Mouse (Mus musculus) MEL (cell line): ENCODE measurements around the gene Coa6. TPM values are rescaled to one million over a fixed set of nuclear protein-coding genes. Genes with fewer than 3 reads are reported as not detected.

Source experiments
- DNase-seq: peaks from one replicate; pipeline ENCODE4 v3.0.0; 2011; ENCODE audit warnings: low read depth, low spot score
- H3K27ac ChIP-seq: 2 replicates; pipeline ENCODE4 v1.5.1; 2012; ENCODE audit warnings: low read depth, mild to moderate bottlenecking, control low read depth, low read length, moderate library complexity; ENCODE audit not compliant: control insufficient read depth
- H3K27me3 ChIP-seq, 2 experiments: fragments of 150-350 bp in 1 of 2; sonication (generic) in 1 of 2; 2 replicates each; pipeline ENCODE4 v1.6.1; 2012; ENCODE audit warnings: low read length in 2 of 2, mild to moderate bottlenecking in 2 of 2, improper control_type of control experiment in 1 of 2, moderate library complexity in 1 of 2; ENCODE audit not compliant: insufficient read depth in 2 of 2, control insufficient read depth in 1 of 2
- H3K36me3 ChIP-seq, 2 experiments: 2 replicates each; pipeline ENCODE4 v1.6.1; 2012 to 2014; ENCODE audit warnings: low read length in 2 of 2, improper control_type of control experiment in 1 of 2, inconsistent platforms in 1 of 2, mild to moderate bottlenecking in 1 of 2; ENCODE audit not compliant: insufficient read depth in 2 of 2, control insufficient read depth in 1 of 2
- H3K4me1 ChIP-seq, 2 experiments: fragments of 150-350 bp in 1 of 2; sonication (generic) in 1 of 2; 2 replicates each; pipeline ENCODE4 v1.6.1; 2012; ENCODE audit warnings: low read length in 2 of 2, improper control_type of control experiment in 1 of 2, mild to moderate bottlenecking in 1 of 2; ENCODE audit not compliant: insufficient read depth in 2 of 2, control insufficient read depth in 1 of 2
- H3K4me3 ChIP-seq, 2 experiments: fragments of 150-350 bp in 1 of 2; sonication (generic) in 1 of 2; 2 replicates each; pipeline ENCODE4 v1.5.1; 2012; ENCODE audit warnings: low read depth in 2 of 2, low read length in 2 of 2, mild to moderate bottlenecking in 2 of 2, moderate library complexity in 2 of 2, control low read depth in 1 of 2, improper control_type of control experiment in 1 of 2; ENCODE audit not compliant: control insufficient read depth in 1 of 2, insufficient read depth in 1 of 2
- H3K79me2 ChIP-seq: 2 replicates; pipeline ENCODE4 v1.6.1; 2012; ENCODE audit warnings: mild to moderate bottlenecking, low read length, moderate library complexity; ENCODE audit not compliant: control insufficient read depth, poor library complexity, insufficient read depth
- H3K9ac ChIP-seq: 2 replicates; pipeline ENCODE4 v1.6.1; 2012; ENCODE audit warnings: low read depth, mild to moderate bottlenecking, control low read depth, low read length, moderate library complexity; ENCODE audit not compliant: control insufficient read depth, poor library complexity, severe bottlenecking
- H3K9me3 ChIP-seq: fragments of 150-350 bp; sonication (generic); replicated peaks from 2 replicates; pipeline ENCODE4 v1.6.1; 2012; ENCODE audit warnings: mild to moderate bottlenecking, low read length, improper control_type of control experiment, moderate library complexity; ENCODE audit not compliant: insufficient read depth
- CHD2 ChIP-seq: IDR thresholded peaks from 2 replicates; pipeline ENCODE4 v1.6.1; 2011; ENCODE audit warnings: low read length, improper control_type of control experiment
- E2F4 ChIP-seq: IDR thresholded peaks from 2 replicates; pipeline ENCODE4 v1.6.1; 2011; ENCODE audit warnings: low read depth, low read length, improper control_type of control experiment, borderline replicate concordance
- ELF1 ChIP-seq: IDR thresholded peaks from 2 replicates; pipeline ENCODE4 v1.6.1; 2014; ENCODE audit warnings: low read depth, mild to moderate bottlenecking, inconsistent platforms, low read length, improper control_type of control experiment, moderate library complexity
- ETS1 ChIP-seq: IDR thresholded peaks from 2 replicates; pipeline ENCODE4 v1.6.1; 2012; ENCODE audit warnings: low read depth, mild to moderate bottlenecking, inconsistent platforms, low read length, improper control_type of control experiment, moderate library complexity
- GABPA ChIP-seq: IDR thresholded peaks from 2 replicates; pipeline ENCODE4 v1.6.1; 2012; ENCODE audit warnings: low read depth, mild to moderate bottlenecking, inconsistent platforms, low read length, improper control_type of control experiment, moderate library complexity
- GATA1 ChIP-seq: IDR thresholded peaks from 2 replicates; pipeline ENCODE4 v1.6.1; 2011; ENCODE audit warnings: low read depth, low read length, improper control_type of control experiment
- HCFC1 ChIP-seq: IDR thresholded peaks from 2 replicates; pipeline ENCODE4 v1.6.1; 2012; ENCODE audit warnings: low read depth, mild to moderate bottlenecking, inconsistent platforms, low read length, improper control_type of control experiment, moderate library complexity
- JUND ChIP-seq: IDR thresholded peaks from 2 replicates; pipeline ENCODE4 v1.6.1; 2011; ENCODE audit warnings: low read depth, mild to moderate bottlenecking, improper control_type of control experiment, low read length
- MAFK ChIP-seq: IDR thresholded peaks from 2 replicates; pipeline ENCODE4 v1.6.1; 2011; ENCODE audit warnings: low read depth, mild to moderate bottlenecking, low read length, improper control_type of control experiment, borderline replicate concordance
- MAX ChIP-seq: IDR thresholded peaks from 2 replicates; pipeline ENCODE4 v1.6.1; 2011; ENCODE audit warnings: low read length, improper control_type of control experiment
- MAZ ChIP-seq: IDR thresholded peaks from 2 replicates; pipeline ENCODE4 v1.6.1; 2012; ENCODE audit warnings: low read depth, mild to moderate bottlenecking, inconsistent platforms, low read length, improper control_type of control experiment
- MEF2A ChIP-seq: IDR thresholded peaks from 2 replicates; pipeline ENCODE4 v1.6.1; 2014; ENCODE audit warnings: low read depth, mild to moderate bottlenecking, inconsistent platforms, low read length, improper control_type of control experiment; ENCODE audit not compliant: poor library complexity, insufficient replicate concordance, severe bottlenecking; ENCODE audit errors: extremely low read depth
- MXI1 ChIP-seq: IDR thresholded peaks from 2 replicates; pipeline ENCODE4 v1.6.1; 2011; ENCODE audit warnings: mild to moderate bottlenecking, low read depth, low read length, improper control_type of control experiment
- MYC ChIP-seq: IDR thresholded peaks from 2 replicates; pipeline ENCODE4 v1.6.1; 2011; ENCODE audit warnings: low read depth, mild to moderate bottlenecking, low read length, improper control_type of control experiment, moderate library complexity
- NELFE ChIP-seq: IDR thresholded peaks from 2 replicates; pipeline ENCODE4 v1.6.1; 2011; ENCODE audit warnings: low read depth, low read length, improper control_type of control experiment
- NRF1 ChIP-seq: IDR thresholded peaks from 2 replicates; pipeline ENCODE4 v1.6.1; 2014; ENCODE audit warnings: low read depth, mild to moderate bottlenecking, inconsistent platforms, low read length, improper control_type of control experiment, moderate library complexity; ENCODE audit not compliant: poor library complexity, insufficient read depth, severe bottlenecking
- POLR2A ChIP-seq, 2 experiments: IDR thresholded peaks; 2 replicates each; pipeline ENCODE4 v1.6.1; 2011 to 2012; ENCODE audit warnings: low read length in 2 of 2, mild to moderate bottlenecking in 2 of 2, control low read depth in 1 of 2, improper control_type of control experiment in 1 of 2, low read depth in 1 of 2, moderate library complexity in 1 of 2; ENCODE audit not compliant: control insufficient read depth in 1 of 2, insufficient read depth in 1 of 2, poor library complexity in 1 of 2
- POLR2AphosphoS2 ChIP-seq: IDR thresholded peaks from 2 replicates; pipeline ENCODE4 v1.6.1; 2011; ENCODE audit warnings: low read length, improper control_type of control experiment
- POLR2AphosphoS5 ChIP-seq: IDR thresholded peaks from 2 replicates; pipeline ENCODE4 v1.6.1; 2012; ENCODE audit warnings: low read depth, borderline replicate concordance, mild to moderate bottlenecking, inconsistent platforms, low read length, moderate library complexity, mixed read lengths
- RAD21 ChIP-seq: IDR thresholded peaks from 2 replicates; pipeline ENCODE4 v1.6.1; 2011; ENCODE audit warnings: mild to moderate bottlenecking, low read depth, low read length, improper control_type of control experiment
- RCOR1 ChIP-seq: IDR thresholded peaks from 2 replicates; pipeline ENCODE4 v1.6.1; 2012; ENCODE audit warnings: low read depth, mild to moderate bottlenecking, inconsistent platforms, low read length, improper control_type of control experiment
- SIN3A ChIP-seq: IDR thresholded peaks from 2 replicates; pipeline ENCODE4 v1.6.1; 2012; ENCODE audit warnings: low read length, improper control_type of control experiment, inconsistent platforms
- SMC3 ChIP-seq: IDR thresholded peaks from 2 replicates; pipeline ENCODE4 v1.6.1; 2011; ENCODE audit warnings: low read depth, low read length, improper control_type of control experiment
- TAL1 ChIP-seq: IDR thresholded peaks from 2 replicates; pipeline ENCODE4 v1.6.1; 2012; ENCODE audit warnings: mild to moderate bottlenecking, inconsistent platforms, low read length, moderate library complexity, mixed read lengths
- TBP ChIP-seq: IDR thresholded peaks from 2 replicates; pipeline ENCODE4 v1.8.0; 2011; ENCODE audit warnings: low read depth, low read length, improper control_type of control experiment
- TCF12 ChIP-seq: IDR thresholded peaks from 2 replicates; pipeline ENCODE4 v1.6.1; 2014; ENCODE audit warnings: low read depth, mild to moderate bottlenecking, inconsistent platforms, low read length, improper control_type of control experiment, moderate library complexity
- USF1 ChIP-seq: IDR thresholded peaks from 2 replicates; pipeline ENCODE4 v1.6.1; 2014; ENCODE audit warnings: low read depth, mild to moderate bottlenecking, inconsistent platforms, low read length, improper control_type of control experiment, moderate library complexity
- USF2 ChIP-seq, 2 experiments: IDR thresholded peaks; 2 replicates each; pipeline ENCODE4 v1.6.1; 2011 to 2012; ENCODE audit warnings: improper control_type of control experiment in 2 of 2, low read length in 2 of 2, borderline replicate concordance in 1 of 2, inconsistent platforms in 1 of 2, low read depth in 1 of 2, mild to moderate bottlenecking in 1 of 2; ENCODE audit not compliant: insufficient read depth in 1 of 2
- ZC3H11A ChIP-seq: IDR thresholded peaks from 2 replicates; pipeline ENCODE4 v1.6.1; 2012; ENCODE audit warnings: low read depth, mild to moderate bottlenecking, inconsistent platforms, low read length, improper control_type of control experiment
- ZMIZ1 ChIP-seq: IDR thresholded peaks from 2 replicates; pipeline ENCODE4 v1.6.1; 2012; ENCODE audit warnings: low read depth, mild to moderate bottlenecking, inconsistent platforms, low read length, improper control_type of control experiment, moderate library complexity
- ZNF384 ChIP-seq: IDR thresholded peaks from 2 replicates; pipeline ENCODE4 v1.6.1; 2012; ENCODE audit warnings: low read depth, mild to moderate bottlenecking, inconsistent platforms, low read length, improper control_type of control experiment
- polyA plus RNA-seq, 2 experiments: library from polyadenylated mRNA; stranded (reverse) in 1 of 2; unstranded in 1 of 2; fragments of >175 nt in 1 of 2; fragments of >200 nt in 1 of 2; gene quantifications; 2 replicates each; pipeline versions ENCODE4 v1.2.1 to v1.2.4; 2012; ENCODE audit warnings: low replicate concordance in 2 of 2, low read depth in 1 of 2; ENCODE audit not compliant: insufficient read length in 2 of 2, insufficient read depth in 1 of 2, missing spikeins in 1 of 2
- total RNA-seq: library from RNA; depleted of rRNA; stranded (reverse); fragments of 300-350 nt; gene quantifications from 2 replicates; pipeline ENCODE4 v1.2.3, GENCODE M21; 2012; rRNA removed

The Coa6 gene
- total RNA-seq (39.3 and 42.6 TPM in 2 replicates), polyA plus RNA-seq (10 to 100 TPM in 1 of 2 experiments, not detected in 1; 31.1 TPM)

DNA sequence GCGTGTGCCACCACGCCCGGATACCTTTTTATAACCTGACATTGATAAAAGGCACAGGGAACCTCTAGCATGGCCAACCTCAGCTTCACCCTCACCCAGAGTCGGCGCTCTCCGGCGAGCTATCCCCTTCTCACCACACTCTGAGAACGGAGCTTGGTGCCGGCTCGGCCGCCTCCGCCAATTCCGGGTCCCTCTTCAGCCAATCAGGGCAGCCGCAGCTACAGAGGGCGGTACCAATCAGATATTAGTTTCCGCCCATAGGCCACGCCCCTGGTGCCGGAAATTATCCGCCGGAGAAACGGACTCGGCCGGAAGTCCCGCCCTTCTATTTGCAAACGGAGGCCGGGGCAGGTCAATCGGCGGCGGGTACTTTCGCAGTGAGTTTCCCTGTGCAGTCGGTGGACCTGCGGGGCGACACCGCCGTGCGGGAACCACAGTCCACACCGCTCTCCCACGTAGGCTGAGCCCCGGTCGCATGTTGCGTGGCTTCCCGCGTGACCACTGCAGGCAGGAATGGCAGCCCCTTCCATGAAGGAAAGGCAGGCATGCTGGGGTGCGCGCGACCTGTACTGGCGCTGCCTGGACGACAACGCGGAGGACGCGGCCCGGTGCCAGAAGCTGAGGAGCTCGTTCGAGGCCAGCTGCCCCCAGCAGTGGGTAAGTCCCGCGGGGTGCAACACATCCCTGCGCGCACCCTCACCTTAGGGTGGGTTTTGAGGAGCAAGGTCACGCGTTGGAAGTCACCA lies at the start of gene Coa6:
TSS of gene Coa6 (plus strand) at position 342 of the 746 bp plus-strand sequence.
- H3K36me3 ChIP-seq, result peaks cover 0 to 10% of the 10 kb centered on the region in 2 experiments; a peak in 3 of 4 replicates

DNA sequence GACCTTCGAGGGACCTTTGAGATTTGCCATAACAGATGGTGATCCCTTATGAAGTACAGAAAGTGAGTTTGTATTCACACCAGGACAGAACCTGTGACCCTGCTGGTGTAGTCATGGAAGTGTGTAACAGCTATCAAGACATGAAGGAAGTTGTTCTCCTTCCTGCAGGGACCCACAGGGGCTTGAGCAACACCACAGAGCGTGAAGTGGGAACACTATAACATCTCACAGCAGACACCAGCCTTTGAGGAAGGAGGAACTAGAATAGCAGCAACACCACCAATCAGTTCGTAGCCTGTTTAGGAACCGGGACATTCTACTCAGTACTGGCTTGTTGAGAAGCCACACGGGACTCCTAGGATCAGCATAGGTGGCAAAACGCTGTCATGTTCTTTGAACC lies 42.7 kb upstream of the Coa6 start:
- H3K4me1 ChIP-seq, result no peaks in the 10 kb centered on the region
- H3K36me3 ChIP-seq, result no peaks in the 10 kb centered on the region
- no peaks in the 10 kb centered on the region for H3K9me3 ChIP-seq
- no peak overlapping the region for H3K9ac ChIP-seq
- no peak overlapping the region for H3K4me3 ChIP-seq
- H3K27ac ChIP-seq, result no peak overlapping the region
- TF ChIP-seq RCOR1 (no peak), USF2 (IDR thresholded peaks at IDR 0.05; ENCODE audit: borderline replicate concordance in 1 of 2, insufficient read depth in 1 of 2, low read depth in 1 of 2, low read length in 2 of 2) (no peak), NRF1 (no peak), TBP (no peak), E2F4 (no peak), MEF2A (no peak)
- TF ChIP-seq, all 39 proteins: peak for 0
- no peaks in the 10 kb centered on the region for H3K27me3 ChIP-seq
- no peaks in the 10 kb centered on the region for H3K79me2 ChIP-seq
- no peak for DNase-seq

More for the DNA sequence above, at the start of gene Coa6:
- no peak for TF ChIP-seq RAD21
- TF ChIP-seq POLR2A (IDR thresholded peaks at IDR 0.05; ENCODE audit: control insufficient read depth in 1 of 2, insufficient read depth in 1 of 2, low read depth in 1 of 2, low read length in 2 of 2, poor library complexity in 1 of 2), result peak; percentile 33 to 84; a peak in 2 of 4 replicates
- TF ChIP-seq ETS1, result no peak
- TF ChIP-seq GABPA, result no peak
- peak; percentile 64 for TF ChIP-seq NELFE
- TF ChIP-seq ELF1, result peak; percentile 94
- peak; percentile 90 for TF ChIP-seq TBP
- peak; percentile 91 for TF ChIP-seq HCFC1
- TF ChIP-seq SMC3, result no peak
- peak; percentile 10; the same call in 1 of the 2 replicates for TF ChIP-seq SIN3A
- TF ChIP-seq JUND, result no peak
- no peak for TF ChIP-seq TAL1
- TF ChIP-seq ZNF384, result no peak
- no peak; the same call in 1 of the 2 replicates for TF ChIP-seq MAX
- no peak for TF ChIP-seq MEF2A
- no peak for TF ChIP-seq E2F4
- TF ChIP-seq POLR2AphosphoS5, result no peak
- no peak for TF ChIP-seq ZMIZ1
- no peak for TF ChIP-seq CHD2
- TF ChIP-seq MAZ, result no peak
- TF ChIP-seq RCOR1, result no peak
- TF ChIP-seq USF1, result no peak
- TF ChIP-seq MAFK, result no peak
- no peak for TF ChIP-seq GATA1
- no peak for TF ChIP-seq ZC3H11A
- TF ChIP-seq POLR2AphosphoS2, result 0 out of 2 replicates have a peak, but pooled peaks have one; percentile 55
- TF ChIP-seq MYC, result no peak
- TF ChIP-seq NRF1, result no peak
- TF ChIP-seq TCF12, result peak; percentile 15; the same call in 1 of the 2 replicates
- no peak for TF ChIP-seq MXI1
- DNase-seq, result peak; percentile 97
- Histone ChIP-seq H3K4me3 (peak within 1 kb of the TSS; percentile 88 to 90), H3K27ac (peak within 1 kb of the TSS; percentile 69), H3K27me3 (no peaks in the 10 kb centered on the region), H3K4me1 (peaks cover 0 to 6% of the 10 kb centered on the region in 2 experiments; a peak in 2 of 4 replicates), H3K9me3 (no peaks in the 10 kb centered on the region), H3K9ac (peak within 1 kb of the TSS; percentile 83), H3K79me2 (peaks cover 10% of the 10 kb centered on the region)
